Mouse (Mus musculus) stomach, postnatal 0 days (tissue): ENCODE data around the gene Timm50.

ENCODE experiments used
- CTCF ChIP-seq: IDR thresholded peaks from 2 replicates; pipeline ENCODE4 v1.5.1; 2016; ENCODE audit warnings: antibody characterized with exemption, low read depth, mild to moderate bottlenecking, moderate library complexity
- EP300 ChIP-seq: optimal IDR thresholded peaks from 2 replicates; pipeline ENCODE3; 2016; ENCODE audit warnings: antibody characterized with exemption

- TF ChIP-seq CTCF: no peak
- no peak for TF ChIP-seq EP300
Measured at GRCm38 (mm10) chr7:28311151-28311925, 534 bp downstream of the Timm50 start.
